Comparison of ENCODE assay signal across 30 mouse cellular contexts in genomic region chr1:164690055-164690454, GRCm38 (mm10).
DNase-seq lines count a peak whose midpoint lies in the region; ATAC-seq and TF ChIP-seq lines count a peak whose summit lies in the region.
"Had no signal": no experiment of that assay in that cellular context is flagged by ENCODE, and none has a peak within 500 bp of the region (broad histone marks: within the 10 kb centered on the region; RNA-seq: fewer than 3 reads in every experiment).

No protein-coding gene starts in this region.

- no peak for DNase-seq in layer of hippocampus, adult 2 months (ENCODE audit: low spot score in 2 of 2)
- no peak for DNase-seq in layer of hippocampus, postnatal 36 days
- peak; percentile 28 for DNase-seq in lung, embryonic 14.5 days
- DNase-seq in lung, adult 18-20 months: no peak
- DNase-seq in lung, postnatal 0 days (ENCODE audit: low spot score): no peak
- no peak for DNase-seq in cerebellum, postnatal 14 days
- DNase-seq: adrenal gland, adult 8-10 months; adrenal gland, postnatal 14 days; adrenal gland, postnatal 36 days; B cell, adult 2 months; cerebellum, adult 11 months; cerebellum, adult 18-20 months; cerebellum, adult 8-10 months; cerebellum, adult 9-11 months; cerebellum, postnatal 25 days; embryo, embryonic 11 days had no signal

- H3K4me1 ChIP-seq in lung, embryonic 14.5 days (ENCODE audit: insufficient read depth): no peaks in the 10 kb centered on the region
- no peaks in the 10 kb centered on the region for H3K4me1 ChIP-seq in lung, embryonic 16.5 days (replicated peaks; ENCODE audit: control insufficient read depth, insufficient read depth, low read length)
- no peaks in the 10 kb centered on the region for H3K4me1 ChIP-seq in lung, postnatal 0 days (ENCODE audit: insufficient read depth, low read depth, low read length)
- H3K4me1 ChIP-seq in olfactory bulb, adult 2 months (ENCODE audit: control insufficient read depth, insufficient read depth, low read length): no peaks in the 10 kb centered on the region
- H3K4me1 ChIP-seq: embryonic facial prominence, embryonic 13.5 days; embryonic facial prominence, embryonic 15.5 days; forebrain, embryonic 10.5 days; forebrain, embryonic 12.5 days had no signal

- H3K27me3 ChIP-seq in lung, embryonic 14.5 days (ENCODE audit: insufficient read depth, low read length): no peaks in the 10 kb centered on the region
- no peaks in the 10 kb centered on the region for H3K27me3 ChIP-seq in lung, embryonic 16.5 days (ENCODE audit: control insufficient read depth, insufficient read depth, low read depth, low read length)
- H3K27me3 ChIP-seq in lung, postnatal 0 days (replicated peaks; ENCODE audit: insufficient read depth, low read length): no peaks in the 10 kb centered on the region
- H3K27me3 ChIP-seq: CH12.LX; embryonic facial prominence, embryonic 13.5 days; embryonic facial prominence, embryonic 15.5 days; forebrain, embryonic 12.5 days; Patski had no signal

- TF ChIP-seq POLR2A in olfactory bulb, adult 2 months (IDR thresholded peaks at IDR 0.05; ENCODE audit: insufficient read depth, low read depth, low read length): no peak

- H3K9me3 ChIP-seq in lung, embryonic 14.5 days (ENCODE audit: low read depth, low read length): no peaks in the 10 kb centered on the region
- H3K9me3 ChIP-seq in lung, embryonic 16.5 days (ENCODE audit: control insufficient read depth, low read length): no peaks in the 10 kb centered on the region
- H3K9me3 ChIP-seq in lung, postnatal 0 days (ENCODE audit: low read length): no peaks in the 10 kb centered on the region
- H3K9me3 ChIP-seq: embryonic facial prominence, embryonic 13.5 days; embryonic facial prominence, embryonic 15.5 days; forebrain, embryonic 10.5 days; forebrain, embryonic 12.5 days had no signal

- WGBS in lung, embryonic 14.5 days: 50% methylated on average over 1 of the region's 1 CpGs
- WGBS in lung, embryonic 16.5 days: 50% methylated on average over 1 of the region's 1 CpGs
- WGBS in lung, postnatal 0 days: 53% methylated on average over 1 of the region's 1 CpGs
- 91% methylated on average over 1 of the region's 1 CpGs for WGBS in olfactory bulb, adult 2 months

- TF ChIP-seq EP300 in lung, postnatal 0 days (IDR thresholded peaks at IDR 0.05): no peak

- no peak overlapping the region for H3K4me2 ChIP-seq in lung, embryonic 14.5 days
- no peak overlapping the region for H3K4me2 ChIP-seq in lung, embryonic 16.5 days (ENCODE audit: low read depth, low read length)
- no peak overlapping the region for H3K4me2 ChIP-seq in lung, postnatal 0 days (replicated peaks; ENCODE audit: low read depth, low read length)
- H3K4me2 ChIP-seq: embryonic facial prominence, embryonic 13.5 days; embryonic facial prominence, embryonic 15.5 days; forebrain, embryonic 12.5 days had no signal

- peak overlapping the region; percentile 97 for H3K27ac ChIP-seq in layer of hippocampus, adult 2 months
- H3K27ac ChIP-seq in lung, embryonic 14.5 days (ENCODE audit: low read depth): no peak overlapping the region
- H3K27ac ChIP-seq in lung, embryonic 16.5 days (ENCODE audit: low read length): no peak overlapping the region
- no peak overlapping the region for H3K27ac ChIP-seq in lung, postnatal 0 days (ENCODE audit: low read length)
- H3K27ac ChIP-seq in olfactory bulb, adult 2 months (ENCODE audit: insufficient read depth, low read depth, low read length): peak overlapping the region; percentile 27; the same call in 1 of the 2 replicates
- H3K27ac ChIP-seq: embryonic facial prominence, embryonic 13.5 days; embryonic facial prominence, embryonic 15.5 days; forebrain, embryonic 10.5 days; forebrain, embryonic 12.5 days had no signal

- no peak overlapping the region for H3K9ac ChIP-seq in lung, embryonic 14.5 days
- no peak overlapping the region for H3K9ac ChIP-seq in lung, embryonic 16.5 days (ENCODE audit: low read length)
- H3K9ac ChIP-seq in lung, postnatal 0 days (replicated peaks; ENCODE audit: low read depth): no peak overlapping the region
- H3K9ac ChIP-seq: embryonic facial prominence, embryonic 13.5 days; embryonic facial prominence, embryonic 15.5 days; forebrain, embryonic 12.5 days had no signal

- peak; percentile 70; the same call in 1 of the 2 replicates for ATAC-seq in lung, embryonic 14.5 days (ENCODE audit: insufficient read depth)
- peak; percentile 87 for ATAC-seq in lung, embryonic 16.5 days (ENCODE audit: low read depth)
- ATAC-seq in lung, postnatal 0 days: no peak
- ATAC-seq: activated CD4-positive, CD25-positive, alpha-beta regulatory T cell, adult 4 months; CD4-positive, CD25-positive, alpha-beta regulatory T cell, adult 4 months; forebrain, embryonic 14.5 days; forebrain, embryonic 16.5 days; Patski had no signal

- no peak overlapping the region for H3K4me3 ChIP-seq in layer of hippocampus, adult 2 months
- no peak overlapping the region for H3K4me3 ChIP-seq in lung, embryonic 14.5 days (ENCODE audit: low read depth, low read length)
- no peak overlapping the region for H3K4me3 ChIP-seq in lung, embryonic 16.5 days (ENCODE audit: low read length)
- no peak overlapping the region for H3K4me3 ChIP-seq in lung, postnatal 0 days (ENCODE audit: low read depth, low read length)
- no peak overlapping the region for H3K4me3 ChIP-seq in olfactory bulb, adult 2 months (ENCODE audit: insufficient read depth, low read depth, low read length)
- H3K4me3 ChIP-seq: embryonic facial prominence, embryonic 13.5 days; embryonic facial prominence, embryonic 15.5 days; erythroblast, embryonic 14.5 days; forebrain, embryonic 10.5 days; forebrain, embryonic 12.5 days had no signal

- no peak for TF ChIP-seq CTCF in layer of hippocampus, adult 2 months (conservative IDR thresholded peaks at IDR 0.05)
- TF ChIP-seq CTCF in lung, embryonic 14.5 days (IDR thresholded peaks at IDR 0.05; ENCODE audit: low read depth): no peak
- TF ChIP-seq CTCF in lung, postnatal 0 days (IDR thresholded peaks at IDR 0.05): no peak
- TF ChIP-seq CTCF in olfactory bulb, adult 2 months (IDR thresholded peaks at IDR 0.05; ENCODE audit: insufficient read depth, low read depth, low read length): no peak

- H3K36me3 ChIP-seq in lung, embryonic 14.5 days (ENCODE audit: insufficient read depth): no peaks in the 10 kb centered on the region
- H3K36me3 ChIP-seq in lung, embryonic 16.5 days (ENCODE audit: control insufficient read depth, insufficient read depth, low read length): no peaks in the 10 kb centered on the region
- H3K36me3 ChIP-seq in lung, postnatal 0 days (ENCODE audit: insufficient read depth, low read length): no peaks in the 10 kb centered on the region
- H3K36me3 ChIP-seq: embryonic facial prominence, embryonic 13.5 days; embryonic facial prominence, embryonic 15.5 days; forebrain, embryonic 10.5 days; forebrain, embryonic 12.5 days; G1E had no signal

Comparison
In these comparisons a context has a peak if more than half of its experiments do, and no peak if none do; other contexts are left out.
1. H3K27ac ChIP-seq: peak in layer of hippocampus, adult 2 months (single experiment) and olfactory bulb, adult 2 months (single experiment); none in lung, embryonic 14.5 days (single experiment), lung, embryonic 16.5 days (single experiment) and lung, postnatal 0 days (single experiment).